Mouse (Mus musculus): ENCODE data around the gene Ptges. TPM values are rescaled to one million over a fixed set of nuclear protein-coding genes. Genes with fewer than 3 reads are reported as not detected.

Ptges gene
- polyA plus RNA-seq, 1 experiment from 2014 or later: 4.6 TPM

Other genes with a start within 250 kb of the Ptges start
- 2.4 and 2.6 TPM in 2 replicates for gene 1700001O22Rik, start 126.2 kb downstream of the Ptges start, polyA plus RNA-seq (2016; fragmentation: Nextera tagmentation; extraction: Ambion mirVana)
- gene Ntmt1, start 122.0 kb downstream of the Ptges start, polyA plus RNA-seq (2016; fragmentation: Nextera tagmentation; extraction: Ambion mirVana): 103 and 110 TPM in 2 replicates
- 40.3 and 41.0 TPM in 2 replicates for gene Asb6, start 99.5 kb downstream of the Ptges start, polyA plus RNA-seq (2016; fragmentation: Nextera tagmentation; extraction: Ambion mirVana)
- gene Prrx2, start 94.9 kb downstream of the Ptges start, polyA plus RNA-seq (2016; fragmentation: Nextera tagmentation; extraction: Ambion mirVana): 19.8 and 24.9 TPM in 2 replicates
- 20.4 and 22.2 TPM in 2 replicates for gene Tor1b, start 23.1 kb upstream of the Ptges start, polyA plus RNA-seq (2016; fragmentation: Nextera tagmentation; extraction: Ambion mirVana)
- 87.7 and 92.3 TPM in 2 replicates for gene Tor1a, start 38.1 kb upstream of the Ptges start, polyA plus RNA-seq (2016; fragmentation: Nextera tagmentation; extraction: Ambion mirVana)
- 70.8 and 75.3 TPM in 2 replicates for gene BC005624, start 52.3 kb upstream of the Ptges start, polyA plus RNA-seq (2016; fragmentation: Nextera tagmentation; extraction: Ambion mirVana)
- gene Usp20, start 52.4 kb upstream of the Ptges start, polyA plus RNA-seq (2016; fragmentation: Nextera tagmentation; extraction: Ambion mirVana): 33.7 and 35.1 TPM in 2 replicates
- gene Fnbp1, start 212.1 kb upstream of the Ptges start, polyA plus RNA-seq (2016; fragmentation: Nextera tagmentation; extraction: Ambion mirVana): 12.8 and 13.1 TPM in 2 replicates
- 41.7 and 43.7 TPM in 2 replicates for gene Gpr107, start 222.5 kb upstream of the Ptges start, polyA plus RNA-seq (2016; fragmentation: Nextera tagmentation; extraction: Ambion mirVana)